Mouse (Mus musculus) CD4-positive, CD25-positive, alpha-beta regulatory T cell, adult 4 months (primary cell): Measurements from ENCODE around the gene Mfsd5. TPM values are rescaled to one million over a fixed set of nuclear protein-coding genes. Genes with fewer than 3 reads are reported as not detected.

Experiments
- ATAC-seq: one replicate; pipeline ENCODE4 v1.8.0; 2017
- polyA plus RNA-seq, 2 experiments: library from polyadenylated mRNA; unstranded; fragments of 100-300 nt; shearing (Covaris generic); gene quantifications; one replicate each; pipeline ENCODE4 v1.2.1; 2017

The Mfsd5 gene
- polyA plus RNA-seq, 2 experiments from 2014 or later = 28.3 to 31.4 TPM

DNA sequence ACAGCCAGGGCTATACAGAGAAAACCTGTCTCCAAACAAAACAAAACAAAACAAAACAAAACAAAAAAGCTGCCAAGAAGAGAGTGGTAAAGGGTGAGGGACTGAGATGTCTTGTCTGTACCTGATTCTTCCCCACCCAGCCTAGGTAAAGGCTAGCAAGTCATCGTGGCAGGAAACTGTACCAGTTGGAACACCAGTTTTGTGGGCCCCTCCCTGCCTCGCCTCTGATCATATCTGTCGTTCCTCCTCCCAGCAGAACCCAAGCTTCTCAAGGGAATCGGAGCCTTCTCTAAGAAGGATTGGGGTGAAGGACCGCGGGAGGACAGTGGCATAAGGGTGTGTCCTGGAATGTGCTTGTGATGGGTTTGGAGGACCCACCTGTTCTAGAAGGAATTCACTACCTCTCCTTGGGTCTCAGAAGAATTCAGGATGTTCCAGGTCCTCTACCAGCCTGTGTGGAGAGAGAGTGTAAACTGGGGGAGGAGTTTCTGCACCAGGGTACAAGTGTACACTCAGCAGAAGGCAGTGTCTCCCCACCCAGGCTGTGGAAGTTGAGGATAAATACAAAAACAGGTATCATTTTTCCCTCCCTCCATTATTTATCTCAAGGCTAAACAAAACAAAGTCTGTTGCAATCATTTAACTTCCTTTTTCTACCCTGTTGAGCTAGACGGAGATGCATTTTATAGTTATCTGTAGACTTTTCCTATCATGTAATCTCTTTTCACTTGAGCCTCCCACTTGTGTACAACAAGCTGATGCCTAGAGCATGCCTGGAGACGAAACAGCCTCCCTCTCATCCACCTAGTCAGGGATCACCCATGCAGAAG lies 3.4 kb downstream of the Mfsd5 start:
- ATAC-seq = no peak

DNA sequence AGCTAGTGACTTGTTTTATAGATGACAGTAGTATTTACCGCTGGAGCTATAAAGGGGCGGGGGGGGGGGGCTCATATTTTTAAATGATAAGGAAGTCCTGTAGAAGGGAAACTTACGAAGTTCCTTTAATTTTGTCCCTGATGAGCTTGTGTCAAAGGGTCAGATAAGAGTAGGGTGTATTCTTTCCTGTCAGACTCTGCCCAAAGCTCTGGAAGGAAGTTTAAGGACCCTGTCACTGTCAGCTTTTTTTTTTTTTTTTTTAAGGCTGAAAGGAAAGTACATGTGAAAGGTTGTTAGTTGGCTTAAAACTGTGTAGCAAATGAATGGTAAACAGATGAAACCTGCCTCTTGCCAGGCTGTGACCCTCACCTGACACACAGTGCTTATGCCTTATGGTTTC lies 4.4 kb downstream of the Mfsd5 start:
- no peak for ATAC-seq

DNA sequence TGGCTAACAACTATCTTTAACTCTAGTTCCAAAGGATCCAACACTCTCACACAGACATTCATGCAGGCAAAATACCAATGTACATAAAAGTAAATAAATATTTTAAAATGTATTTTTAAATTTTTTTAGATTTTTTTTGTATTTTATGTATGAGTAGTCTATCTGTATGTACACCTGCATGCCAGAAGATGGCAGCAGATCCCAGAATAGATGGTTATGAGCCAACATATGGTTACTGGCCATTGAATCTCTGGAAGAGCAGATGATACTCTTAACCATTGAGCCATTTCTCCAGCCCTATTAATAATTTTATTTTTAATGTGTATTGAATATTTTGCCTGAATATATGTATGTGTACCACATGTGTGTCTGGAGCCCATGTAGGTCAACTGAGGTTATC lies 8.1 kb downstream of the Mfsd5 start:
- peak; percentile 79 for ATAC-seq

DNA sequence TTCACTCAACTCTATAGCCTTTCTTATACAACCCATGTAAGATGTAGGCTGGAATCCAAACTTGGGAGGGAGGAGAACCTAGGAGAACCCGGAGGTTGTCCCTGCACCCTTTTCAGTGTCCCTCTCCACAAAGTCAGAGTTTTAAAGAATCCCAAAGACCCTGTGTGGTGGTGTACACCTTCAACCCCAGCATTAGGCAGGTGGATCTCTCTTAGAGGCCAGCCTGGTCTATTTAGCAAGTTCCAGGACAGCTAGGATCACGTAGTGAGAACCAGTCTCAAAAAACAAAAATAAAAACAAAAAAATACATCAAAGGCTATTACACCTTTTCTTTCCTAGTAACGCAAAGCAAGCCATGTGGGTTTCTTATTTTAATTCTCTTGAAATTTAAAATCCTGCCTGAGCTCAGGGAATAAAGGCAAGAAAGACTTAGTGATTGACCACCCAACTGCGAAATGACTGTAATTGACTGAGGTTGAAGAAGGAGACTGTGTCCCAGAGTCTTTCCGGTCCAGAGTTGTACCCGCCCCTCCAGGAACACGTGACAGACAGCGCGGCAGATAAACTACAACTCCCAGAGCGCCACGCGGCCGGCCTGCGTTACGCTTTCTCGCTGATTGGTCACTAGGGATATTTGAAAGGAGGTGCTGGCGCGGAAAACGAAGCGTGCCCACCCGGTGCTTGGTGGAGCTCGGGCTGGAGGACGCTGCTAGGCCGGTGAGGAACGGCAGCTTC lies 16.5 kb downstream of the Mfsd5 start, which contains the start of gene Espl1:
Gene Espl1 (plus strand): TSS at position 634 of the 735 bp plus-strand sequence.
- peak; percentile 100 for ATAC-seq

DNA sequence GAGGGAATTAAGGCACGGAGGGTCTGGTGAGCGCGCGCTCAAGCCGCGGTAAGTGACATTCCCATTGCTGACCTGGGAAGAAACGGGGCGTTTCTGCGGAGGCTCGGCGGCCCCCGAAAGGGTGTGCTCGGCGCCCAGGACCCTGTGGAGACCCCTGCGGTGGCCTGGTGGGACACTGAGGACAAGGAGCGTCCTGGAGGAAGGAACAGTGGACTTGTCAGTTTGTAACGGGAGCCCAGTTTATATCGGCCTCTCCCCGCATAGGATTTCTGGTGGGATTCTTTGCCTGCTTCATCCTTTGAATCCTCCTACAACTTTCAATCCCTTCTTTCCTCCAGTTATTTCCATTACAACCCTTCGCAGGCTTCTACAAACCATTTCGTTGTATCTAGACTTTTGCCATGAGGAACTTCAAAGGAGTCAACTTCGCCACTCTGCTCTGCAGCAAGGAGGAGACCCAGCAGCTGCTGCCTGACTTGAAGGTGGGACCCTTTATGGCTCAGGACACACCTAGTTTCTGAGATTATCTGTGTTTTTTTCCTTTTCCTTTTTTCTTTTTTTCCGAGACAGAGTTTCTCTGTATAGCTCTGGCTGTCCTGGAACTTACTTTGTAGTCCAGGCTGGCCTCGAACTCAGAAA lies 17.2 kb downstream of the Mfsd5 start:
- ATAC-seq = no peak

DNA sequence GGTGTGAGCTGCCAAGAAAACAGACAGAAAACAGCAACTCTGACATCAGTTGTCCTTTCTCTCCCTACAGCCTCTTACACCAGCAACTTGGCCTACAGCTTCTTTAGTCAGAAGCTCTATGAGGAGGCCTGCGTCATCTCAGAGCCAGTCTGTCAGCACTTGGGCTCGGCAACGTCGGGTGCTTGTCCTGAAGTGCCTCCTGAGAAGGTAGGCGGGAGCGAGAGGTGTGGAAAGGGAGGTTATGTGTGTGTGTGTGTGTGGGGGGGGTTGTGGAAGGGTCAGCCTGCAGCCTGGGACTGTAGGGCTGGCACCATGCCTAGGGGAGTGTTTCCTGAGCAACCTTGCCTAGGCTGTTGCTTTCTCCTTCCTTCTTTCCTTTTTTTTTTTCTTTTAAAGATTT lies 23.3 kb downstream of the Mfsd5 start:
- no peak for ATAC-seq

DNA sequence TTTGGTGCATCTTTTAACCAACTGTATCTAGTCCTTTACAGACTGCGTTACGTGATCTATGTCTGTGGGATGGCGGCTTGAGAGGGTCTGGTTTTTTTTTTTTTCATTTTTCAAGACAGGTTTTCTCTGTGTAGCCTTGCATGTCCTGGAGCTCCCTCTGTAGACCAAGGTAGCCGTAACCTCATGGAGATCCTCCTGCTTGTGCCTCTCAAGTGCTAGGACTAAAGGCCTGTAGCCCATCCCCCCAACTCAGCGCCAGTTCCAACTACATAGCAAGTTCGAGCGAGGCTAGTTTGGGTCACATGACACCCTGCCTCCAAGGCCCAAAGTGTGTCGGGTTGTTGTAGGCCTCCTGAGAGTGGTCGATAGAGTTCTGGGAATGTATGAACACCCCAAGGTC lies 29.5 kb downstream of the Mfsd5 start:
- ATAC-seq = no peak

DNA sequence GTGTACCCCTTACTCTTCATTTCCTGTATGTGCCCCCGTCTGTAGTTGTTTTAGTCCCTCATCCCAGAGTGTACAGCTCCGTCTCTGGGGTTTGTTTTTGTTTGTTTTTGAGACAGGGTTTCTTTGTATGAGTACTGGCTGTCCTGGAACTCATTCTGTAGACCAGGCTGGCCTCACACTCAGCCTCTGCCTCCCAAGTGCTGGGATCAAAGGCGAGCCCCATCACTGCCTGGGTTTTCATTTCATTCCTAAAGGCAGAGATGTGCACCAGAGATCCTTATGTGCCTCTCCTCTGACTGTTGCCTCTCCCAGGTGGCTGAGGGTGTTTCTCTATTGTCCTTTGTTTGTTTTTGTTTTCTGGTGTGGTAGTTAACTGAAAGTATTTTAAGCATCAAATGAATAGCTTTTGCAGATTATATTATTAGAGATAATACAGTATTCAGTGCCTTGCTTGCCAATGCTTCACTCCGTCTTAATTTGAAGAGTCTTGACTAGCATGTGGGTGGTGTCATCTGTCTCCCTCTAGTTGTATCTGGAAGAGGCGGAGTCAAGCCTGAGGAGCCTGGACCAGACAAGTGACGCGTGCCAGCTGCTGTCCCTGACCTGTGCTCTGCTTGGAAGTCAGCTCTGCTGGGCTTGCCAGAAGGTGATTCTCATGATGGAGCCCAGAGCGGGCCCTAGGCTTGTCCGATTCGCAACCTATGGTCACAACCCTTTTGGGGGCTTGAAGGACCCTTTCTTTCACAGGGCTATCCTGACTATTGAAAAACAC lies 31.0 kb downstream of the Mfsd5 start:
- ATAC-seq = no peak

DNA sequence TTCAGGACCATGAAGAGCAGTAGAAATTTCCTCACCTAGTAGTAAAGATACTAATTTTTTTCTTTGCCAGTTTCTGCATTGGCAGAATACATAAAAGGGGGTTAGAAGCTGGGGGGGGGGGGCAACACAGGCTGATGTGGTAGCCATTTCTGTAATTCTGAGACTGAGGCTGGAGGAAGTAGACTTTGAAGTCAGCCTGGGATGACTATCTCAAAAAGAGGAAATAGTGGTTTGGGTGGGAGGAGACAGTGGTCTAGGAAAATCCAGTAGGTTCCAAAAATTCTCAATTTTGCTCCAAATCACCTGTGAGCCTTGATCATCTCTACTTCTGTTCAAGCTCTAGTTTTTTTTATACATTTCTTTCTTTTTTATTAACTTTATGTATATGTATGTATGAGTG lies 32.2 kb downstream of the Mfsd5 start:
- ATAC-seq = no peak

DNA sequence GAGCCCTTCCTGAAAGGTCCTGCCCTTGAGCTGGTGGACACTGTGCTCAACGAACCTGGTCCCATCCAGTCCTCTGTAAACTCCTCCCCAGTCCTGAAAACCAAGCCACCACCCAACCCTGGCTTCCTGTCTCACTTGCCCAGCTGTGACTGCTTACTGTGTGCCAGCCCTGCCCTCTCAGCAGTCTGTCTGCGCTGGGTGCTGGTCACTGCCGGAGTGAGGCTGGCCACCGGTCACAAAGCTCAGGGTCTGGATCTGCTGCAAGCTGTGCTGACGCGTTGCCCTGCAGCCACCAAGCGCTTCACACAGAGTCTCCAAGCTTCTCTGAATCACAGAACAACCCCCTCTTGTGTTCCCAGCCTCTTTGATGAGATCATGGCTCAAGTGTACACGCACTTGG lies 36.0 kb downstream of the Mfsd5 start:
- ATAC-seq = no peak

DNA sequence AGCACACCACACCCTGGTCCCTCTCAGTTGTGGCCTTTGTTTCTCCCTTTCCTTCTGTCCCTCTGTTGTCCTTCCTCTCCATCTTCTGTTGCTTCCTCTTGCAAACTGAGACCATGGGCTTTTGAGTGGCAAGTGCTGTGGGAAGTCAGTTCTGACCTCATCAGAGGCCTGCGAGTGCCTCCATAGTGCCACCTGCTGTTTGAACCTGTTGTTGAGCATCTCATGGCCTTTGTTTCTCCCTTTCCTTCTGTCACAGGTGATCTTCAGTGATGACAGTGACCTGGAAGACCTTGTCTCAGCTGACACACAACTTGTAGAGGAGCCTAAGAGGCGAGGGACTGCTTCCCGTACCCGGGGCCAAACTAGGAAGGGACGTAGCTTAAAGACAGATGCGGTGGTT lies 37.0 kb downstream of the Mfsd5 start:
- peak; percentile 77 for ATAC-seq

DNA sequence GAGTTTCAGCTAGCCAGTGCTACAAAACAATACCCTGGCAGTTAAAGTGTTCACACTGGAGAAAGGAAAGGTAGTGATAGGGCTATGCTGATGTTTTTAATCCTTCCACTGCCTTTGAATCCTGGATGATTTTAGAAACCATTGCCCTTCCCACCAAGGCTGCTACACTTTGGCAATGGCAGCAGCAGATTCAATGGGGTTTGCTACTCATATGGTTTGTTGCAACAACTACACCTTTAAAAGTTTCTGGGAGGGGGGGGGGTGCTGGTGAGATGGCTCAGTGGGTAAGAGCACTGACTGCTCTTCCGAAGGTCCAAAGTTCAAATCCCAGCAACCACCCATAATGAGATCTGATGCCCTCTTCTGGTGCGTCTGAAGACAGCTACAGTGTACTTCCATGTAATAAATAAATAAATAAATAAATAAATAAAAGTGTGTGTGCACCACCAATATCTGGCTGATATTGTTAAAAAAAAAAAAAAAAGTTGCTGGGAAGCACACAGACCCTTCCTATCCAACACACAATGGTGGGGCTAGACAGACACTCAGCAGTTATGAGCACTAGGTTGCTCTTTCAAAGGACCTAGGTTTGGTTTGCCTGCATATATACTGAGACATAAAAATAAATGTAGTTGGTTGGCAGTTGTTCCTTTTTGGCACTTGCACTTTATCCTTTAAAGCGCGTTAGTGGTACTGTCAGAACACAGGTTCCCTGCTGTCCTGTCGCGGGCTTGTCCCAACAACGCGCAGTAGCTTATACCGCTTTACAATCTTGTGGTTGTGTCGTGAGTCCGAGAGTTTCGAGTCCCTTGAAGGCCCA lies 45.6 kb downstream of the Mfsd5 start:
- no peak for ATAC-seq

DNA sequence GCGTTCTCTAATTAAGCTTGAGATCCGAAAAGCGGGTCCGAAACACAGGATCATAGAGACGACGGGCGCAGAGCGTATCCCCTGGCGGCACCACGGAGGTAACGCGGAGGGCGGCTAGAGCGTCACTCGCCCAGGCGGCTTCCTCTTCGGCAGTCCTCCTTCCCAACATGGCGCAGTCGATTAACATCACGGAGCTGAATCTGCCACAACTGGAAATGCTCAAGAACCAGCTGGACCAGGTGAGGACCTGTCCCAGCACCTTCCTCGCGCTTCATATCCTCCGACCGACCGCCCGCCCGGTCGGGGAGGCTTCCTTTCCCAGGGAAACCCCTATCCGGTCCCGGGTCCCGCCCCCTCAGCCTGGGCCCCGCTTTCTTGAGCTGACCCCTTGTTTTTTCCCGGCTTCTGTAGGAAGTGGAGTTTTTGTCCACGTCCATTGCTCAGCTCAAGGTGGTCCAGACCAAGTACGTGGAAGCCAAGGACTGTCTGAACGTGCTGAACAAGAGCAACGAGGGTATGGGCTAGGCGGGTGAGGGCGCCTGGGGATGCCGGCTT lies 46.8 kb downstream of the Mfsd5 start, which contains the start of gene Pfdn5:
Gene Pfdn5 (plus strand): TSS at position 95 of the 555 bp plus-strand sequence.
- peak; percentile 97 for ATAC-seq

DNA sequence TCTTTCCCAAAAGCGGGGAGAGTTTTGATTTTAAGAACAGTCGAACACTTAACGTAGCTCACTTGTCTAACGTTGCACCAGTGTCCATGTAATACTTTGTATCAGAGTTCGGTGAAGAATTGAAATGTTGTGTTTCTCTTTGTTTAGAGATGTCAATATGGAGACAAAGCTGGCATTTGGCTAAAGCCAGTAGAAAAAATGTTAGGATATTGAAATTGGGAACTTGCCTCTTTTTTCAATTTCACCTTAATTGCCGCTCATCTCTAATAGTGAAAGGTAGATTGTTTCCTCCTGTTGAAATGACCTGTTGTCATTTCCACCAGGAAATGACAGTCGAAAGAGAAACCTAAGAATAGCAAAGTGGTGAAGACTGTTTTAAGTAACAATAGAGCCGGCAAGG lies 47.6 kb downstream of the Mfsd5 start:
- ATAC-seq = no peak

Other genes starting within 250 kb of the Mfsd5 start
- 100 to 1,000 TPM; 123 to 189 TPM for gene Eif4b, start 205.7 kb upstream of the Mfsd5 start, polyA plus RNA-seq
- gene Tns2, start 179.0 kb upstream of the Mfsd5 start, polyA plus RNA-seq = 1 to 10 TPM; 1.1 to 2.3 TPM
- gene Spryd3, start 143.2 kb upstream of the Mfsd5 start, polyA plus RNA-seq = 10 to 100 TPM; 28.8 to 65.3 TPM
- gene Igfbp6, start 135.1 kb upstream of the Mfsd5 start, polyA plus RNA-seq = under 1 TPM in 1 of 2 experiments, not detected in 1; 0.60 TPM
- gene Soat2, start 128.9 kb upstream of the Mfsd5 start, polyA plus RNA-seq = 1 to 10 TPM in 1 of 2 experiments, under 1 TPM in 1; 0.69 to 1.0 TPM
- gene Zfp740, start 76.2 kb upstream of the Mfsd5 start, polyA plus RNA-seq = 10 to 100 TPM; 27.6 to 28.2 TPM
- 10 to 100 TPM; 10.7 to 16.9 TPM for gene Csad, start 74.7 kb upstream of the Mfsd5 start, polyA plus RNA-seq
- gene Itgb7, start 47.5 kb upstream of the Mfsd5 start, polyA plus RNA-seq = 100 to 1,000 TPM; 336 to 432 TPM
- 10 to 100 TPM; 17.7 to 18.3 TPM for gene Rarg, start 21.9 kb upstream of the Mfsd5 start, polyA plus RNA-seq
- not detected for gene Gm9918, start 8.9 kb upstream of the Mfsd5 start, polyA plus RNA-seq
- 1 to 10 TPM; 1.5 to 6.7 TPM for gene Espl1, start 16.8 kb downstream of the Mfsd5 start, polyA plus RNA-seq
- 1,000 to 10,000 TPM; 1,296 to 1,302 TPM for gene Pfdn5, start 46.7 kb downstream of the Mfsd5 start, polyA plus RNA-seq
- gene Myg1, start 52.3 kb downstream of the Mfsd5 start, polyA plus RNA-seq = 100 to 1,000 TPM; 119 to 124 TPM
- 10 to 100 TPM; 41.7 to 63.7 TPM for gene Aaas, start 71.3 kb downstream of the Mfsd5 start, polyA plus RNA-seq
- gene Sp7, start 87.7 kb downstream of the Mfsd5 start, polyA plus RNA-seq = not detected
- gene Sp1, start 126.7 kb downstream of the Mfsd5 start, polyA plus RNA-seq = 10 to 100 TPM; 19.0 to 22.2 TPM
- gene Amhr2, start 165.9 kb downstream of the Mfsd5 start, polyA plus RNA-seq = under 1 TPM; 0.63 to 0.71 TPM
- 1,000 to 10,000 TPM; 1,029 to 1,286 TPM for gene Prr13, start 179.6 kb downstream of the Mfsd5 start, polyA plus RNA-seq
- 100 to 1,000 TPM; 198 to 220 TPM for gene Pcbp2, start 191.1 kb downstream of the Mfsd5 start, polyA plus RNA-seq
- not detected for gene Gm10337, start 224.3 kb downstream of the Mfsd5 start, polyA plus RNA-seq
- 1 to 10 TPM; 6.8 to 8.1 TPM for gene Map3k12, start 237.6 kb downstream of the Mfsd5 start, polyA plus RNA-seq
- gene Tarbp2, start 238.7 kb downstream of the Mfsd5 start, polyA plus RNA-seq = 10 to 100 TPM; 24.9 to 41.9 TPM
- gene Npff, start 245.5 kb downstream of the Mfsd5 start, polyA plus RNA-seq = 1 to 10 TPM; 4.6 to 5.5 TPM